Mouse (Mus musculus): ENCODE results near the gene Rgs3.

Gene Rgs3

DNA sequence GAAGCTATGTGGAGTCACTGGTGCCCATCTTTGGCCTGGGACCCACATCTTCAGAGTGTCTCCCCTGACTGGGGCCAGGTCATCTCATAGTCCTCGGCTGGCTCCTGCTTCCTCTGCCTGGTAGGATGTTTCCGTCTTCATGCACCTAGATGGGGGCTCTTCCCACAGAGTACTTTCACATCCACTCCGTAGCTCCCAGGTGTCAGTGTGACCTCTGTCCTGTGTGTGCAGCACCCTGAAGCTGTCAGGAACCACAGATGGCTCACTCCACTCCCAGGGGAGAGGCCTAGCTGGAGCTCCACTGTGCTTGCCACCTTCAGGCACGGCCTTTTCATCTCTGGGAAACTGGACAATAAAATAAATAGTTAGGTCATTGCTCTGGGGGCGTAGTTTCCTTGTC lies 128.5 kb downstream of the Rgs3 start:
- DNase-seq (ENCODE audit: low read depth, low spot score), result no peak

DNA sequence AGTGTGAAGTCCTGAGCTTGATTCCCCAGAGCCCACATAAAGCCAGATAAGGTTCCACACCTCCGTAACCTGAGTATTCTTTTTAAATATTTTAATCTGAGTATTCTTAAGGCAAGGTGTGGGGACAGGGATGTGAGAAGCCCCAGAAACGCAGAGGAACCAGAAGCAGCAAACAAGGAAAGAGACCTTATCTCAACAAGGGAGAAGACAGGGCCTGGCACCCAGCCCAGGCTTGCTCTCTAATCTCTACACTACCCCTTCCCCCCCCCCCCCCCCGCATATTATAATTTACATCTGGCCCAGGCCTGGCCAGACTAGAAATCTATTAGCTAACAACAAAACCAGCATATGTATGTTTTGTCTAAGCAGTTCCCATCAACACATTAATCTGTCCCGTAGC lies 131.3 kb downstream of the Rgs3 start:
- no peak for DNase-seq (ENCODE audit: low read depth, low spot score)

DNA sequence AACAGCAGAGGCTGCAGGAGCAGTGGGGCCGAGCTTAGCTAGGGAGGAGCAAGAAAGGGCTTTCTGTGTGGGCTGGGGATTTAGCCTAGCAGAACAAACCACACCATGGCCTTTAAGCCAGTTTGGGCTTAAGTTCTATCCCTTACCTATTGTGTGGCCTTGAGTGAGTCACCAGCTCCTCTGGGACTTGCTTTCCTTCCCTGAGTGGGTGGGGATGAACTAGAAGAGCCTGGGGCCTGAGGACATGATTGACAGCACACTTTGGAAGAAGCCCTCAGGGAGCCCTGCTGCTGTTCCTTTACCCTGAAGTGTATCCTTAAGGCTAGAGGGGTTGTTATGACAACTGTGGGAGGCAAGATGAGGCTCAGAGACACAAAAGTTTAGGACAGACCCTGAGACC lies 132.0 kb downstream of the Rgs3 start:
- no peak for DNase-seq (ENCODE audit: low read depth, low spot score)

DNA sequence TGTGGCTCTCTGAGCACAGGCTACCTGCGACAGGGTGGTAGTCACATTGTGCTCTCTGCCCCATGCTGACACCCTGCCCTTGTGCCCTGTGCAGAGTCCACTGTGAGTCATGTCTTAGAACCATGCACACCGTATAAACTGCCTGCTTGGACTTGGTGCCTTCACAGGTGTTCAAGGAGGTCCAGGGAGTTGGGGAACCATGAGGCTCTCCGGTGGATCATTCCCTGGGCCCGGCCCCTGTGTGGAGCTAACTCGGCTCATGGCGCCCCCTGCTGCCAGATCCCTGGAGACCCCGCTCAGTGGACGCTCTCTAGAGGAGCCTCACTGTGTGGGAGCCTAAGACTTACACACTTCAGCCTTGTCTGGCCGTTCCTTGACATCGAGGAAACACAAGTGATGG lies 134.2 kb downstream of the Rgs3 start:
- peak; percentile 50 for DNase-seq (ENCODE audit: low read depth, low spot score)

DNA sequence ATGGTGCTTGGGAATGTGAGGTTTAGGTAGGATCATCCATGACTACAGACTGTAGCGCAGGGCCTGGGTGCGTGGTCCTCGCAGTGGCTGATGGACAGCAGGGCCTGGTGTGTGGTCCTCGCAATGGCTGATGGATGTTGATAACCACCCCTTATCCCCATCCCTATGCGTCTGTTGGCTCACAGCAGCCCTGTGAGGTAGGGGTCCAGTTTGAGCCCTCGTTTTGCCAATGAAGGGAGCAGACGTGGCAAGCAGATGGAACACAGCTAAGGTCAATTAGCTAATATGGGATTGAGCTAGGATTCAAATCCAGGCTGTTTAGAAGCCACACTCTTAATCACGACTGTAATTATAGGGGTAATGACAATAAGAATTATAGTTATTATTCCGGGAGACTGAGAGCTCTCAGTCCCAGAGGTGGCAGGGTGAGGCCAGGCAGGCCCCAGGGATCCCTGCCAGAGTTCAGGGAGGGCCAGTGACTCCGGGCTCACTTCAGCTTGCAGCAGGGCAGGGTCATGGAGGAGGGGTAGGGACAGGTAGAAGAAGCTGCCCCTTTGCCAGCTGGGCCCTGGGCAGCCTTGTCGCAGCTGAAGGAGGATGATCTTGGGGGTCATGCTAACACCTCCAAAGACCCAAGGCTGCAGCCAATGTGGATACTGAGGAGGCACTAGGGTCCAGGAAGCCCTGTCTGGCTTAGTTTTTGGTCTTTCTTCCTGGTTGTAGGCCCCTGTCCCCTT lies 135.2 kb downstream of the Rgs3 start:
- no peak for DNase-seq (ENCODE audit: low read depth, low spot score)

DNA sequence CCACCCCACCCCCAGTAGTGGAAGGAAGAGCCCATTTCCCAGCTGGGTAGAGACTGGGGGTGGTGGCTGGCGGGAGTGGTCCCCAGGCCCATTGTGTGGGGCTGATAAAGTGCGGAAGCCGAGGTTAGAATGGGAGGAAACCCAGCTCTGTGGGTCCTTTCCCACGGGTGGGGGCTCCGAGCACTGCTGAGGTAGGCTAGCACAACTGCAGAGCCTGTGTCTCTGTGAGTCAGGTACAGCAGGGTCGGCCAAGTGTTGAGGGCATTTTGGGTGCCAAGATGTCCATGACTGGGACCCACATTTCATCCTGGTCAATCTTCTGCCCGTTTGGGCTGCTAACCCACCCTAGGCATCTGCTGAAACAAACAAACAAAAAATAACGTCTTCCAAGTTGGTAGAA lies 135.9 kb downstream of the Rgs3 start:
- no peak for DNase-seq (ENCODE audit: low read depth, low spot score)

DNA sequence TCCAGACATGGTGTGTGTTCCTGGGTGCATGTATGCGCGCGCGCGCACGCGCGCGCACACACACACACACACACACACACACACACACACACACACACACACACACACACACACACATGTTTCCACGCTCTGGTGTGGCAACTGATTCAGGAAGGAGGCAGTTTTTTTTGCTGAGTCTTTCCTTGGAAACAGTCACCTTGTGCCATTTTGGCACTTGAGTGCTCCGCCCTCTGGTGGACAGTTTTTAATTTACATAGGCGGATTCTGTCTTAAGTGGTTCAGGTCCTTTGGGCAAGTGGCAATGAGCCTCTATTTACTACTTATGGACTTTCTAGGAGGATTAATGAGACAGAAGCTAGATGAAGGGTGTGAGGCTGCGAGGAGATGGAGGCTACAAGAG lies 136.3 kb downstream of the Rgs3 start:
- DNase-seq (ENCODE audit: low read depth, low spot score), result peak; percentile 82

DNA sequence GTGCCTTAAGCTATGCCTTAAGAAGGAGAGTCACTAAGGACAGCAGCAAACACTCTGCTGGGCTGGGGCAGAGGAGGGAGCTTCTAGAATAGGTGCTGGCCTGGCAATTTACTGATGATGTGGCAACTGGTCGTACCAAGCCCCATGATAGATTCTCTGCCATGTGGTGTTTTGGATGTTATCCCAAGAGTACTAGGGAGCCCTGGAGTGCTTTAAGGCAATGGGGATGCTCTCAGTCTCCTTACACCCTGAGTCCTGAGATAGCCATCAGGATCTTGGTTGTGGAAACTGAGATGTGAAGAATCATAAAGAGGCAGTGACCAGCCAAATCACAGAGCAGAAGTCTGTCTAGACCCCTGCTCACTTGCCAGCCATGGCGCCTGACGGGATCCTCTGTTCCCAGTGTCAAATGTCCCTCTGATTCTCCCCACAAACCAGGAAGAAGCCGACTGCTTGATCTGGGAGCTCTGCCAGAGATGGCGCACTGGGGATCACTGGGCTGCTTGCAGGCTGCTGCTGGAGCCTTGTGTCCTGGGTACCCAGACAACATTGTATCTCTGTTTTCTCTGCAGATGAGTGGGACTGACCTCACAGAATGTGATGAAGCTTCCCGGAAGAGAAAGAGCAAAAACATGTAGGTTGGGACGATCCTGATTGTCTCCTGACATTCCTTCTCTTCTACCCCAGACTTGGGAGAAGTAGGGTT lies 137.2 kb downstream of the Rgs3 start:
- DNase-seq (ENCODE audit: low read depth, low spot score), result no peak

DNA sequence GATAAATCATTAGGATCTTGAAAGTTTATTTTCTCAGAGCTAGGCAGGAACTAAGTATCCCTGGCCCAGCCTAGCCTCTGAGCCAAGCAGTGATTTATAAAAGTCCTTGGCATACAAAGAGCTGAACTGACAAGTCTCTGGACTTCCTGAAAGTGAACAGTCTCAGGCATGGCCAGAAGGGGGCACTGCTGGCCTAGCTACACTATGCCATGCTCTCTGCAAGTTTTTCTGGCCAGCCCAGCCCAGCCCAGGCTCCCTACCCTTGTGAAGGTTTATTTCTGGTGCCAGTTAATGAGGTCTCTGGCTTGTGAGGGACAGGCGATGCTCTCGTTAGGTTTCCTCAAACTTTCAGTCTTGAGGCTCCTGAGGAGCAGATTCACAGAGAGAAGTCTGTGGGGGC lies 137.8 kb downstream of the Rgs3 start:
- DNase-seq (ENCODE audit: low read depth, low spot score), result peak; percentile 87

DNA sequence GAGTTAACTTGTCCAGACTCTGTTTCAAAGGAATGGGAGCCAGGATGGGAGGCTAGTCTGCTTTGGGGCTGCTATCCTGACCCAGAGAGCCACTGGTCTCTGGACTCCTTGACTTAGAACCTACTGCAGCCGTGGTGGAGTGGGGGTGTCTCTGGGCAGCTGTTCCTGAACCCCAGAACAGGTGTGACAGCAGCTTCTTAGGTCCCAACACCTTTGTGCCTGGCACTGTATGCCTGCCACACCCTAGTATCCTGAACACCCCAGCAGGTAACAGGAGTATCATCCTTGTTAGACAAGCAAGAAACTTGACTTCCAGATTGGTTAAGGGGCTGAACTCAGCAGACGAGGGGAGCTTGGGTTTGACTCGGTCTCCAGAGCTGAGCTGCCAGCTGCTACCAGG lies 138.9 kb downstream of the Rgs3 start:
- no peak for DNase-seq (ENCODE audit: low read depth, low spot score)

DNA sequence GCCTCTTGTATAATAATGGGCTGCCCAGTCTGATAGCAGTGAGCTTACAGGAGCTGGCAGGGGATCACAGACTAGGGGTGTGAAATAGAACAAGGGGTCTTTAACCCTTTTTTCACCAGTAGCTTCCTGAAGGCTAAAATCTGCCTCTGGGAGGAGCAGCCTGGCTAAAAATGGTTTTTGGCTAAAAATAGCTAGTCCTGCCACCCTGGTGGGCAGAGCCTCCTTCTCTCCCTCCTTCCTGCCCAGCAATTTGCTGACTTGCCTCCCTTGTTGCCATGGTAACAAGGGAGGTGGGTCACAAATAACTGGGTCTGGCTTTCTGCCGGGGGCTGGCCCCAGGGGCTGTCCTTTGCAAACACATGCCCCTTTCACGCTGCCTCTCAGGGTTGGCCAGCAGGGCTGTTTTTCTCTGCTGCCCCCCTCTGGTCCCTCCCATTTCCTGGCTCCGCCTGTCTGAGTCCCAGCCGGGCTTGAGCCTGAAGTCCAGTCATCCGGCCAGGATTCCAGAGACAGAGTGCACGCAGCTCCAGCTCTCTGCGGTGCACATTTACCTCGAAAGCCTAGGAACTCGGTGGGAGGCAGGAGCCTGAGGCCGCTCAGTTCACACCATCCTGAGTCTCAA lies 139.7 kb downstream of the Rgs3 start:
- peak; percentile 97 for DNase-seq (ENCODE audit: low read depth, low spot score)

DNA sequence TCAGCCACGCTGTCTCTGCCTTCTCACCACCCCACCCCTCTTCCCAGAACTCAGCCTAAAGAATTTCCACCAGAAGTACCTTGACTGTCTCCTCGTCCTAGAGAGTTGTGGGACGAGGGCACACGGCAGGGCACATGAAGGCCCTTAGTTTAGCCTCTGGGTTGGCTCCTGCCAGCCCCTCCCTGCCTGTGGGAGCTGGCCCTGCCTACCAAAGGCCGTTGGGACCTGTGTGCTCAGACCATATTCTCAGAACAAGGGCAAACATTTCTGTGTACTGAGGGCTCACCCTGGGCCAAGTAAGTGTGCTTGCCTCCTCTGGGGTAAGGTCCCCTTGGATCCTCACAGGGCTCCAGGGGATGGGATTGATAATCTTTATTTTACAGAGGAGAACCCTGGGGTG lies 140.8 kb downstream of the Rgs3 start:
- no peak for DNase-seq (ENCODE audit: low read depth, low spot score)

DNA sequence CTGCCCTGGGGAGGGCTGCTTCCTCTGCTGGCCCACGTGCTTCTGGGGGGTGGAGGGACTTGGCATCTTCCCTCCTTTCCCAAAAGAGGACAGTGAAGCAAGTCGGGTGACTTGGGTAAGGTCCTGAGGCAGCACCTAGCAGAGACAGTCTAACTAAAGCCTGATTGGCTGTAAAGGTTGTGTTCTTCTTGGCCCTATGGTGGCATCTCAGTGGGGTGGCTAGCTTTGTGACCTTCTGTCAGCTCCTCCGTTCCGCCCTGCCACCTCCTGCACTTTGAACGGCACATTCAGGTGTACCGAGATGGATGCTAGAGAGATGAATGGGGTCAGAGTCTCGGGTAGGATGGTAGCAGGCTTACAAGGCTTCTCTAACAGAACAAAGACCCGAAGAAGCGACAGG lies 143.5 kb downstream of the Rgs3 start:
- DNase-seq (ENCODE audit: low read depth, low spot score), result no peak

DNA sequence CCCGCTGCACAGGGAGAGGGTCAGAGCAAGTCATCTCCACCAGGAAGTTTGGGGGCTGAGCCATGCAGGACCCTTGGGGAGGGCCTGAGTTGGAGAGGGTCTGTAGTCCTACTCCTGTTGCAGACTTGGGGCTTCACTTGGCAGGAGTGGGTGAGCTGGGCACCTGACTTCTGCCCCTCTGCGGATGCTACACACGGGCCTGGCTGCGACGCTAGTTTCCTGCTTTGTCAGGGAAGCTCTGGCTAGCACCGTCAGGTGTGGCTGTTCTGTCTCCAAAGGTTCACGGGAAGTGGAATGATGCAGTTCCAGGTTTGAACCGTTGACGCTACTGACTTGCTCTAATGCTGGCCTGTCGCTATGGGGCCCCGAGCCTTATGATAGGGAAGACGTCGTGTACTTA lies 144.6 kb downstream of the Rgs3 start:
- DNase-seq (ENCODE audit: low read depth, low spot score), result no peak

DNA sequence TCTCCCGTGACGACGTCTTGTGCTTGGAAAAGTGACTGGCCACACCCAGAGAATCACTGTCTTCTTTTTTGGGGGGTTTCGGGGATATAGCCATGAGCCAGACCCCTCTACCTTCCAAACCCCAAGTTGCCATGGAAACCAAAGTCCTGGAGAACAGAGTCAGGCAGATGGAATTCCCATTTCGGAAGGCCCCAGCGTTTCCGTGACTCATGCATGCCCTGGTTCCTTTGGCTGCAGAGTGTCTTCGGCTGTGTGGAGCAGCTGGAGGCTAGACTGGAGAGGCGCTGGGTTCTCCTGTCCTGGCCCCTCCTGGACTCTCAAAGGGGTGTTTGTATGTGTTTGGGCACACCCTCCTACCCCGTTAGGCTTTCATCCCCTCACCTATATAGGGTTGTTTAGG lies 145.4 kb downstream of the Rgs3 start:
- DNase-seq (ENCODE audit: low read depth, low spot score), result peak; percentile 56

DNA sequence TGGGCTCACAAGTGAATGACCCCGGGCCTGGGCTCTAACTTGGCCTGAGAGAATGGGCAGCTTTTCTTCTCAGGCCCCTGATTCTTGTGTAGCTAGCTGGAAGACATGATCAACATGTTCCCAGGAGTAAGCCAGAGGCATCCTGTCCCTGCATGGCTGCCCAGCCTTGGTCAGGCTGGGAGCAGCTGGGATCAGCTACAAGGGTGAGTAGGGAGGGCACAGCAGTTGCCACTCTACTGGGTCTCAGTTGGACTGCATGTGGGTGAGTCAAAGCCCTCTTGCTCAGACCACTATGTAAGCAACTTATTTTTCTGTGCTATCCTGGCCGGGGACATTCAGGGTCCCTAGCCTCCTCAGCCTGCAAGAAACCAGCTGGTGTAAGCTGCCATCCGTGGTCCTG lies 146.1 kb downstream of the Rgs3 start:
- no peak for DNase-seq (ENCODE audit: low read depth, low spot score)

DNA sequence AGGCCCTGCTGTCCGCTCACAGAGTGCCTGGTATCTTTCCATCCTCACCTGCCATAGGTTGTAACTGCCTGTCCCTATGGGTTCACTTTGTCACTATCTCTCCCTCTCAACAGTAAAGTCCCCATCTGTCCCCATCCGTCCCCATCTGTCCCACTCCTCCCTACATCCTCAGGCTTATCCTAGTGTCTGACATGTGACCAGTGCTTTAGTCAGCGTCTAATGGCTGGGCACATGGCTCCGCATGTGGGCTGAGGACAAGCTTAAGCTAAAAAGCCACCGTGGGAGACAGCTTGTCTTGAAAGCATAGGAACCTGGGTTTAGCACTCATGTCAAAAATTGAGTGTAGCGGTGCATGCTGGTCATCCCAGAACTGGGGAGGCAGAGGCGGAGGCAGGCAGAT lies 148.4 kb downstream of the Rgs3 start:
- DNase-seq (ENCODE audit: low read depth, low spot score), result no peak

DNA sequence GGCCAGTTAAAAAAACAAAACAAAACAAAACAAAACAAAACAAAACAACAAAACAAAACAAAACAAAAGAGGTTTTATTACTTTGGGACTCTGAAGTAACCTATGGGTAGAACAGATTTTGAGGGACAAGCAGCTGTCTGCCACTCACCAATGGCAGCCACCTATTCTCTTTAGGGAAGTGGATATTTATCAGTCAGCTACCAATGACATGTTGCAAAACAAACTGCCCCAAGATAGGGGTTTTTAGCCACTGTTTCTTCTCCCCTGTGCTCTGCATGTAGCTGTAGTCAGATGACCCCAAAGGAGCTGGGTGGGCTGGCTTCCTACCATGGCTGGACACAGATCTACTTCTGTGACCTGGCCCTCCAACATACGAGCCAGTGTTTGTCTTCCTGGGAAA lies 149.3 kb downstream of the Rgs3 start:
- no peak for DNase-seq (ENCODE audit: low read depth, low spot score)

DNA sequence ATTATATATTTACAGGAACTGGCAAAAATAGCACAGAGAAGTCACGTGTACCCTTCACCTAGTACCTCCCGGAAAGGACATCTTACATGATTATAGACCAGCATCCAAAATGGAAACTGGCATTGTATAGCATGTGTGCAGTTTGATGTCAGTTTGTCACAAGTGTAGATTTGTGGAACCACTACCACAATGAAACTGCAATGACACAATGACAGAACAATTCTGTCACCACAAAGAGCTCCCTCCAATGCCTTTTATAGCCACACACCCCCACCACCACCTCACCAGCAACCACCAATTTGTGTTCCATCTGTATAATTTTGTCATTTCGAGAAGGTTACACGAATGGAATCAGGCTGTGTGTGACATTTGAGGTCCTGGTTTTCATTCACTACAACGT lies 149.8 kb downstream of the Rgs3 start:
- no peak for DNase-seq (ENCODE audit: low read depth, low spot score)

DNA sequence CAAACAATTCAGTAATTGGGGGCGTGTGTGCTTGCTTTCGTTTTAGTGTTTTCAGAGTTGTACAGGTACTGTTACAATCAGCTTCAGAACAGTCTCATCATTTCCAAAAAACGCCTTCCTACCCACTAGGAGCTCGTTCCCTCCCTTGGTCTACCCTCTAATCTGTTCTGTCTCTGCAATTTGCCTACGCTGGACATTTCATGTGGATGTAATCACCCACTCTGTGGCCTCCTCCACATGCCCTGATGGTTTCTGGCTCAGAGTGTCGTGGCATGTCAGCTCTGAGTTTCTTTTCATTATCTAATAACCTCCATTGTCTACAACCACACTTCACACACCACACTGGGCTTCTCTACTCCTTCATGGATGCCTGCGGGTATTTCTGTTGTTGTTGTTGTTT lies 151.5 kb downstream of the Rgs3 start:
- no peak for DNase-seq (ENCODE audit: low read depth, low spot score)

DNA sequence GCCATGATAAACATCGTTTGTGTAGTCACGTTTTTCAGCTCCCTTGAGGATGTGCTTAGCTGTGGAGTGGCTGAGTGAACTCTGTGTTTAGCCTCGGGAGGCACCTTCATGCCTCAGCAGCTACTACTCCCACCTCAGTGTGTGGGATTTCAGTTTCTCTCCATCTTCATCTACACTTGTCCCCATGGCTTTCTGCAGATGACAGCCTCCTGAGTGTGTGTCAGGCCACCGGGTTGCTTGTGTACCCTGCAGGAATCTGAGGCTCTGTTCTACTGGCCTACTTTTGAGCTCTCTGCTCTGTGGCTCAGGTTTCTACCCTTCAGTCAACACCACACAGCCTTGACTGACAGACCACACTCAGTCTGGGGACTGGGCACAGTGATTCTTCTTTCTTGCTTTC lies 151.9 kb downstream of the Rgs3 start:
- no peak for DNase-seq (ENCODE audit: low read depth, low spot score)

DNA sequence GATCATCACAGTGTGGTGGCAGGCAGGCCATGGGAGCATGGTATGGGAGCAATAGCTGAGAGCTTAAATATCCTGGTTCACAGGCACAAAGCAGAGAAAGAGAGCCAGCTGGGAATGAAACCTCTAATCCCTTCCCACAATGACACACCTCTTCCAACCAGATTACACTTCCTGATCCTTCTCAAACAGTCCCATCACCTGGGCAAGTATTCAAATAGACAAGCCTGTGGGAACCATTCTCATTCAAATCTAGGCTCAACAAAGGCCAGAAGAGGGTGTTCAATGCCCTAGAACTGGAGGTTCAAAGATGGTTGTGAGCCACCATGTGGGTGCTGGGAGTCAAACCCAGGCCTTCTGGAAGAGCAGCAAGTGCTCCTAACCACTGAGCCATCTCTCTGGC lies 161.2 kb downstream of the Rgs3 start:
- DNase-seq (ENCODE audit: low read depth, low spot score), result no peak

DNA sequence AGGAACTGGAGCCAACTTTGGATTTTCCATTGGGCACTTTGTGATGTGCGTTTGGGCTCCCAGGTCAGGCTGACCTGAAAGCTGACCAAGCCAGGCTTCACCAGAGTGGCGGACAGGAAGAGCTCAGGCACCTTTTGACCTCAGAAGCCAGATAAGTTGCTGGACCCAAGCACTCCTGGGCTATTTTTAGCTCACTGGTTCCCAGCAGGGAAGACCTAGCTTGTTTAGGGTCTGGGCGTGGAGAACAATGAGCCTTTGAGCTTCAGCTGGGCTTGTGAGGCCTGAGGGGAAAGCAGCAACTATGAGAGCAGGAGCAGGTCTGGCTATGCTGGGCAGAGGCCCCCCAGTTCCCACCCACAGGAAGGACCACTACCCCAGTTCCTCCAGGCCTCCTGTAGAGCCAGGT lies 162.4 kb downstream of the Rgs3 start:
- DNase-seq (ENCODE audit: low read depth, low spot score), result peak; percentile 50
